Mouse (Mus musculus) lung, adult 10 weeks (tissue): ENCODE results near the gene Nr1h2. TPM values are rescaled to one million over a fixed set of nuclear protein-coding genes. Genes with fewer than 3 reads are reported as not detected.

Source experiments
- polyA plus RNA-seq: library from polyadenylated mRNA; stranded (reverse); fragments of 350-450 nt; fragmentation: Illumina TruSeq; extraction: RNeasy Lipid Tissue Mini Kit (QIAGEN cat#74804); gene quantifications from one replicate; pipeline ENCODE4 v1.2.3, GENCODE M21; 2014; ENCODE audit warnings: low read depth, low replicate concordance; ENCODE audit not compliant: insufficient read depth

The Nr1h2 gene
- polyA plus RNA-seq, result 56.8 TPM

GRCm38 (mm10) chr7:44553826-44554225 lies at the start of gene Nr1h2:
TSS of gene Nr1h2 (minus strand) at chr7:44553951.

DNA sequence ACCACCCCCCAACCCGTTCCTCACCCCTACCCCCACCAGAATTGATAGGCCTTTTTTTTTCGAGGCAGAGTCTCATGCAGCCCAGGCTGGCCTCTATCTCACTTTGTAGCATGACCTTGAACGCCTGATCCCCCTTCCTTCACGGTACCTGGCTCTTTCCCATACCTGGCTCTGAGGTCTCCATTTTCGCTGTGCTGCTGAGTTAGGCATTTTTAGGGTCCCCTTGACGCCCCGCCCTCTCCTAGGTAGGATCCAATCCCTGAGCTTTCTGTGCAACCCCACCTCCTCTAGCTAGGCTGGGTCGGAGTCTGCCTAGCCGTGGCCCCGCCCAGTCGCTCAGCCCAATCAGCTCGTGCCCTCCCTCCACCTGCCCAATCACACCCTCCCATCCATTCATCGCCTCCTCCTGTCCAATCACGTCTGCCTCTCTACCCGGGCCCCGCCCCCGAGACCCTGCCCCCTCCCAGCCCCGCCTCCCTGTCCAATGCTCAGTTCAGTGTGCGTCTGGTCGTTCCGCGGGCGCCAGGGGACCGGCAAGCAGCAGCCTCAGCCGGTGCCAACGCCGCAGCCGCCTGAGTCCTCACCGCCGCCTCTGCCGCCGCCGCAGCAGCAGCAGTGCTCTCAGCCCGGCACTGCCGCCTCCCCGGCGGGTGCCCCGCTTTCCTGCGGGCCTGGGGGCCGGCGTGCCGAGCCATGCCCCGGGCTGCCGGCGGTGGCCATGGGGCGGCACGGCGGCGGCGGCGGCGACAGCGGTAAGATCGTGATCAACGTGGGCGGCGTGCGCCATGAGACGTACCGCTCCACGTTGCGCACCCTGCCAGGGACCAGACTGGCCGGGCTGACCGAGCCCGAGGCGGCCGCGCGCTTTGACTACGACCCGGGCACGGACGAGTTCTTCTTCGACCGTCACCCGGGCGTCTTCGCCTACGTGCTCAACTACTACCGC lies 36.9 kb upstream of the Nr1h2 start, which contains the start of gene Kcnc3:
Kcnc3 (plus strand) TSS at position 263 of the 946 bp plus-strand sequence.

DNA sequence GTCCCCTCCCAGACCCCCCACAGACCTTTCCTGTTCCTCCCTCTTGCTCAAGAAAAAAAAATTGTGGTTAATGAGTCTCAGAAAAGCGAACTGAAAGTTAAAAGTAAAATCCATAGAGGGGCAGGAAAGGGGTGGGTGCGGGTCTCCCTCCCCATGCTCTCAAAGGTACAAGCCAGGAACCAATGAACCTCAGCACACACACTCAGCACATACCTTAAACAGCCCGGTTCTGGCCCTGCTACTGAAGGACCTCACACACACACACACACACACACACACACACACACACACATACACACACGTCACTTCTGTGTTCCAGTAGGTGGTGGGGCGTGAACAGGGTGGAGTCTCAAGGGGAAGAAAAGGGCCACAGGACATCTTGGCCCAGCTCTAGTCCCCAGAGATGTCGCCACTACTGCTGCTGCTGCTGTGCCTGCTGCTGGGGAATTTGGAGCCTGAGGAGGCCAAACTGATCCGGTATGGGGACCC lies 18.5 kb upstream of the Nr1h2 start, which contains the start of gene Napsa:
Napsa (plus strand) TSS at position 168 of the 489 bp plus-strand sequence.

DNA sequence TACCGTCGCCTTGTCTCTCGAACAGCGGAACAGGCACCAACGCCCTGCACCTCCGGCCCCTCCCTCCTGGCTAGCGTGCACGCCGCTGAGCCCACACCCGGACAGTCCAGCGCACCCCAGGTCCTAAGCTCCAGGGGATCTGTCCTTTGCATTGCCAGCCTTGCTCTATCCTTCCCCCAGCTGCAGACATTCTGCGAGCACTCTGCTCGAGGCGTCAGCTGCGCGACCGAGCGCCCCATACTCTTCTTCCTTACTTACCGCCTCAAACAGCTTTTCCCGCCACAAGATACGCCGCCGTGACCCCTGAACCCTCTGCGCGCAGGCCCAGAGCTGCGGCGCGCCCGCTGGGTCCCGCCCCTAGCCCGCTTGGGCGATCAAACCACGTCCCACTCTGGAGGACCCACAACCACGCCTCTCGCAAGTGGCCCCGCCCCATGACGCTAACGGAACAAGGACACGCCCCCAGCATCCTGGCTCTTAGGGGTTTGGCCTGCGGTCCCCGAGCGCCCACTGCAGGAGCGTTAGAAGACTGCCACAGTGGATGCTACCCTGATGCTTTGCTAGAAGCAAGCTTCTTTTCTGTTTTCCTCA lies 5.2 kb downstream of the Nr1h2 start, which contains the start of gene Pold1:
Pold1 (minus strand) TSS at position 353 of the 591 bp plus-strand sequence.

DNA sequence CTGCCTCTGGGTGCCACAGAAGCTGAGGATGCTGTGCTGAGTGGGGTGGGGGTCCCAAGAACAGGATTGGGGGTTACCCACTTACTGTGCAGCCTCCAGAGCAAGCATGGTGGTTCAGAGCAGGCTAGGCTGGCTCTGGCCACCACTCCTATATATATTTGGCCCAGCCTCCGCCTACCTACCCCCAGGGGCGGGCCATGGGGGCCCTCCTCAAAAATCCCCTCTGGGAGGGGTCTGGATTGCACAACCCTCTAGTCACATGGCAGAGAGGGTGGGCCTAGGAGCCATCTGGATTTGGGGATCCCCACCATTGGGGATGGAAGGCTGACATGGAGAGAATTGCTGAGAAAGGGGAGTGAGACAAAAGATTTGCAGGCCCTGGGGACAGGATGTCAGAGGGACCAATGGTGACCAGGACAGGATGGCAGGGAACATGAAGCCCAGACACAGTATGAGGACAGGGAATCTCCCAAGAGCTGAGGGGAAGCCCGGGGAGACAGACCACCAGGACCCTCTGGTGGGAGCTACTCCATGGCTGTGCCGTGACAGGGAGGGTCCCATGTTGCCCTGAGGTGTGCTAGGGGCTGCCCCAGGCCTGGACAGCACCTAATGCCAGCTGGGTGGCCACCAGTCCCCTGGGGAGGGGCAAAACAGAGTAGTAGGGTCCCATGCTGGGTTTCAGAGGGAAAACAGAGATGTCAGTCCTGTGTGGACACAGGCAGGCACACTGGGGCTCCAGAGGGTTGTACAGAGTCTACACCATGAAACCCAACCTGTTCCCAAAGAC lies 21.6 kb downstream of the Nr1h2 start, which contains the start of gene Spib:
Spib (minus strand) TSS at position 126 of the 787 bp plus-strand sequence.

GRCm38 (mm10) chr7:44524502-44524901 lies 29.2 kb downstream of the Nr1h2 start, which contains the start of gene Mybpc2:
TSS of gene Mybpc2 (minus strand) at chr7:44524656.

Other genes starting within 250 kb of the Nr1h2 start
- 3.6 TPM for gene Clec11a, start 247.0 kb downstream of the Nr1h2 start, polyA plus RNA-seq
- gene Shank1, start 243.7 kb downstream of the Nr1h2 start, polyA plus RNA-seq, result 0.14 TPM
- gene Syt3, start 169.8 kb downstream of the Nr1h2 start, polyA plus RNA-seq, result 1.0 TPM
- 0.41 TPM for gene 1700008O03Rik, start 168.1 kb downstream of the Nr1h2 start, polyA plus RNA-seq
- 0.48 TPM for gene Lrrc4b, start 124.9 kb downstream of the Nr1h2 start, polyA plus RNA-seq
- not detected for gene Aspdh, start 88.6 kb downstream of the Nr1h2 start, polyA plus RNA-seq
- 66.0 TPM for gene Josd2, start 86.0 kb downstream of the Nr1h2 start, polyA plus RNA-seq
- 83.9 TPM for gene Emc10, start 57.4 kb downstream of the Nr1h2 start, polyA plus RNA-seq
- 2.5 TPM for gene Fam71e1, start 57.4 kb downstream of the Nr1h2 start, polyA plus RNA-seq
- 0.92 TPM for gene Mybpc2, start 29.3 kb downstream of the Nr1h2 start, polyA plus RNA-seq
- gene Spib, start 21.9 kb downstream of the Nr1h2 start, polyA plus RNA-seq, result 10.6 TPM
- 16.2 TPM for gene Pold1, start 5.1 kb downstream of the Nr1h2 start, polyA plus RNA-seq
- 354 TPM for gene Napsa, start 18.4 kb upstream of the Nr1h2 start, polyA plus RNA-seq
- gene Kcnc3, start 36.7 kb upstream of the Nr1h2 start, polyA plus RNA-seq, result 4.2 TPM
- 136 TPM for gene Myh14, start 116.9 kb upstream of the Nr1h2 start, polyA plus RNA-seq
- not detected for gene Izumo2, start 154.8 kb upstream of the Nr1h2 start, polyA plus RNA-seq
- gene Vrk3, start 194.5 kb upstream of the Nr1h2 start, polyA plus RNA-seq, result 29.2 TPM
- 0.11 TPM for gene Zfp473, start 197.1 kb upstream of the Nr1h2 start, polyA plus RNA-seq